Mouse (Mus musculus) gastrocnemius, adult 2 months (tissue): Measurements from ENCODE around the gene Gm1123. TPM values are rescaled to one million over a fixed set of nuclear protein-coding genes. Genes with fewer than 3 reads are reported as not detected.

Experiments used
- DNase-seq: peaks from one replicate; pipeline ENCODE4 v3.0.0; 2022
- H3K27ac ChIP-seq: fragments of 200-600 bp; 2 replicates; pipeline ENCODE4 v1.8.1; 2022; ENCODE audit warnings: mild to moderate bottlenecking
- H3K4me3 ChIP-seq: fragments of 200-600 bp; 2 replicates; pipeline ENCODE4 v1.8.1; 2022; ENCODE audit warnings: mild to moderate bottlenecking, moderate library complexity
- CTCF ChIP-seq: fragments of 200-600 bp; IDR thresholded peaks from 2 replicates; pipeline ENCODE4 v1.8.1; 2022; ENCODE audit warnings: antibody characterized with exemption, mild to moderate bottlenecking, moderate library complexity
- intact Hi-C: fragments of 180-260 bp; cut with DNase I; formaldehyde crosslinking; loops from one replicate; pipeline ENCODE4 v1.15.1; 2025
- total RNA-seq, 2 experiments: library from RNA; stranded (reverse); gene quantifications; 2 replicates each; pipeline ENCODE4 v1.2.3; 2021

Gene Gm1123
- total RNA-seq, 2 experiments from 2014 or later = not detected

- no peak for TF ChIP-seq CTCF
- Histone ChIP-seq H3K27ac (peak overlapping the region; percentile 77), H3K4me3 (peak overlapping the region; percentile 85)
- no peak for DNase-seq
- intact Hi-C loops = loop anchor here (10.0 kb wide), 1 partner anchor 388 kb away; no protein-coding TSS in a partner anchor
Measured at GRCm38 (mm10) chr9:98986476-98987096, 48.9 kb downstream of the Gm1123 start.

GRCm38 (mm10) chr9:98985800-98986475 is 49.6 kb downstream of the Gm1123 start, which contains the start of gene Faim:
Faim (plus strand) TSS chr9:98986373.
- DNase-seq = peak; percentile 100
- TF ChIP-seq CTCF = peak; percentile 8; the same call in 1 of the 2 replicates
- H3K4me3 ChIP-seq = peak within 1 kb of the TSS; percentile 85
- peak within 1 kb of the TSS; percentile 82 for H3K27ac ChIP-seq
- intact Hi-C loops = loop anchor here (10.0 kb wide), 1 partner anchor 389 kb away; no protein-coding TSS in a partner anchor

DNA sequence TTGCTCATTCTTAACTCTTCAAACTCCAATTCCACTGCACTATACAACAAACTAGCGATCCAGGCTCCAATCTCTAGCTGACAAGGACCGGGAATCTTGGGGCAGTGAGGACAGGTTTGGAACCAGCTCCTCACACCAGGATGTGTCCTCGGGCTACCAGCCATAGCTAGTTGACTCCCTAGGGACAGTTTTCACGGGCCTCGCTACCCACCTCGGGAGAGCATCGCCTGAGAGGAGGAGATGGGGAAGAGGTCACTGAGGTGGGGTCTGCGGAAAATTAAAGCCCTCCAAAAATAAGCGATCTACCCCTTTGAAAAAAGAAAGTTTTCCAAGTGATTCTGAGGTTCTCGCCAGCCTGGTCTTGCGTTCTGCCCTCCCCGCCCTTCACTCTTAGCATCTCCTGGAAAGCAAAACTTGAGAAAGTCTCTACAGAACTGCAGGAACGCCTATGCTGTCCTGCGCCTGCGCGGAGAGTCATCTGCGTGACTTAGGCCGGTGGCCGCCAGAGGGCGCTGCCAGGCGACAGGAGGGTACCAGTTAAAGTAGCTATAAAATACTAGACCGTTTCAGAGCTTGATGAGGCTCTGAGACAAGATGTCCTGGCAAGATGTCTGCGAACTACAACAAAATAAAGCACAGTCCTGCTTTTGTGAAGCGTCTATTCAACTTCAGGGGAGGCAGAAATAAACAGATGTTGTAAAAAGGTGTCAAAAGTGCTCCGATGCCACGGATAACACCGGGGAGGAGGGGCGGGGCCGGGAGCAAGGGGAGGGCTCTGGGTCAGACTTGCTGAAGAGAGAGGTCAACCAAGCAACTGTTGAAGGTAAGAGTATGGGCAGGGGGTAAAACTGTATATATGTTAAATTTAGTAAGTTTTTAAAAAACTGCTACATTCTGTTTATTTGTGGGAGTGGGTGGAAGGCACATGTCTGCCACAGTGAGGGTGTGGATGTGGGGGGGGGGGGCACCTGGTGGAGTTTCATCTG is 55.8 kb downstream of the Gm1123 start:
- TF ChIP-seq CTCF = peak; percentile 100; the same call in 1 of the 2 replicates
- Histone ChIP-seq H3K27ac (no peak overlapping the region), H3K4me3 (peak overlapping the region; percentile 45)
- intact Hi-C loops = loop anchor here (10.0 kb wide), 1 partner anchor 395 kb away; no protein-coding TSS in a partner anchor
- peak; percentile 90 for DNase-seq

- no peak for DNase-seq
- Histone ChIP-seq H3K27ac (no peak overlapping the region), H3K4me3 (no peak overlapping the region)
- intact Hi-C loops = no loop called here
- TF ChIP-seq CTCF = peak; percentile 25; the same call in 1 of the 2 replicates
Measured at GRCm38 (mm10) chr9:98976520-98976919, 59.0 kb downstream of the Gm1123 start.

GRCm38 (mm10) chr9:98976081-98976480 is 59.4 kb downstream of the Gm1123 start:
- Histone ChIP-seq H3K4me3 (no peak overlapping the region), H3K27ac (no peak overlapping the region)
- intact Hi-C loops = no loop called here
- TF ChIP-seq CTCF = no peak
- DNase-seq = no peak

- intact Hi-C loops = no loop called here
- TF ChIP-seq CTCF = no peak
- no peak overlapping the region for H3K27ac ChIP-seq
- no peak for DNase-seq
- H3K4me3 ChIP-seq = no peak overlapping the region
Measured at GRCm38 (mm10) chr9:98974898-98975297, 60.6 kb downstream of the Gm1123 start.

GRCm38 (mm10) chr9:98973561-98973960 is 62.0 kb downstream of the Gm1123 start:
- no peak for TF ChIP-seq CTCF
- DNase-seq = no peak
- intact Hi-C loops = no loop called here

DNA sequence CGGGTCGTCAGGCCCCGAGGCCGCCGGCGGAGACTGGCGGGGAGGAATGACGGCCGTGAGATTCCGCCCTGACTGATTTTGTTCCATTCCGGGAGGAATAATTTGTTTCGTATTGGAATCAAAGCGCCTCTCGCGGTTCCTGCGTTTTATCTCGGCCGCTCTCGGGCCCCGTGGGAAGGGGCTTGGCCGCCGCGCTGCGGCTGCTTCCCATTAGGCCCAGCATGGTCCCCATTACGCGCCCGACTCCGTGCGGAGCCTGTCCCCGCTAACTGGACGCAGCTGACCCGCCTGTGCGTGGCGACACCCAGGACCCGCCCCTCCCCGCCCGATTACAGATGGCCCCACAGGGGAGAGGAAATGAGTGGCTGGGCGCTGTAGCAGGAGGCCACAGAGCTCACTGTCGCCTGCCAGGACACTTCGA is 62.4 kb downstream of the Gm1123 start:
- Histone ChIP-seq H3K4me3 (peak overlapping the region; percentile 65), H3K27ac (no peak overlapping the region)
- no peak for DNase-seq
- no peak for TF ChIP-seq CTCF
- intact Hi-C loops = no loop called here

More at GRCm38 (mm10) chr9:98973561-98973960, 62.0 kb downstream of the Gm1123 start:
- H3K27ac ChIP-seq = no peak overlapping the region
- peak overlapping the region; percentile 65 for H3K4me3 ChIP-seq

- no peak for DNase-seq
- Histone ChIP-seq H3K4me3 (no peak overlapping the region), H3K27ac (no peak overlapping the region)
- TF ChIP-seq CTCF = peak; percentile 38
- intact Hi-C loops = loop anchor here (10.0 kb wide), 1 partner anchor 350 kb away; no protein-coding TSS in a partner anchor
Measured at GRCm38 (mm10) chr9:98965084-98965483, 70.4 kb downstream of the Gm1123 start.

- Histone ChIP-seq H3K27ac (no peak overlapping the region), H3K4me3 (no peak overlapping the region)
- TF ChIP-seq CTCF = no peak
- DNase-seq = no peak
- intact Hi-C loops = loop anchor here (10.0 kb wide), 1 partner anchor 349 kb away; no protein-coding TSS in a partner anchor
Measured at GRCm38 (mm10) chr9:98963661-98964060, 71.9 kb downstream of the Gm1123 start.

- intact Hi-C loops = loop anchor here (10.0 kb wide), 1 partner anchor 348 kb away; no protein-coding TSS in a partner anchor
- TF ChIP-seq CTCF = no peak
- no peak overlapping the region; the same call in 1 of the 2 replicates for H3K4me3 ChIP-seq
- no peak overlapping the region for H3K27ac ChIP-seq
- no peak for DNase-seq
Measured at GRCm38 (mm10) chr9:98962478-98963142, 72.9 kb downstream of the Gm1123 start.
